Mouse (Mus musculus) liver, adult 2 months (tissue): ENCODE data around the gene Lexm. TPM values are rescaled to one million over a fixed set of nuclear protein-coding genes. Genes with fewer than 3 reads are reported as not detected.

Experiments
- DNase-seq: peaks from one replicate; pipeline ENCODE4 v3.0.0-alpha.2; 2011; ENCODE audit warnings: low read depth, low spot score; ENCODE audit errors: extremely low read depth
- H3K27ac ChIP-seq: fragments of 200-500 bp; replicated peaks from 2 replicates; pipeline ENCODE4 v1.5.1; 2012; ENCODE audit warnings: low read depth, mild to moderate bottlenecking, control low read depth, inconsistent platforms, low read length; ENCODE audit not compliant: insufficient read depth
- H3K27me3 ChIP-seq: fragments of 200-500 bp; 2 replicates; pipeline ENCODE4 v1.6.1; 2012; ENCODE audit warnings: mild to moderate bottlenecking, moderate library complexity, low read length, inconsistent platforms; ENCODE audit not compliant: control insufficient read depth, insufficient read depth
- H3K36me3 ChIP-seq: fragments of 200-500 bp; 2 replicates; pipeline ENCODE4 v1.6.1; 2012; ENCODE audit warnings: low read length, inconsistent platforms; ENCODE audit not compliant: control insufficient read depth, insufficient read depth
- H3K4me1 ChIP-seq: fragments of 200-500 bp; 2 replicates; pipeline ENCODE4 v1.6.1; 2011; ENCODE audit warnings: low read length; ENCODE audit not compliant: control insufficient read depth, insufficient read depth
- H3K4me3 ChIP-seq: fragments of 200-500 bp; 2 replicates; pipeline ENCODE4 v1.5.1; 2011; ENCODE audit warnings: low read depth, mild to moderate bottlenecking, control low read depth, low read length, moderate library complexity; ENCODE audit not compliant: insufficient read depth
- H3K79me2 ChIP-seq: fragments of 200-500 bp; 2 replicates; pipeline ENCODE4 v1.6.1; 2012; ENCODE audit warnings: inconsistent platforms, mild to moderate bottlenecking, low read length, moderate library complexity; ENCODE audit not compliant: control insufficient read depth, insufficient read depth
- H3K9ac ChIP-seq: fragments of 200-500 bp; 2 replicates; pipeline ENCODE4 v1.6.1; 2012; ENCODE audit warnings: low read depth, mild to moderate bottlenecking, control low read depth, inconsistent platforms, low read length
- CTCF ChIP-seq: fragments of 200-500 bp; IDR thresholded peaks from 2 replicates; pipeline ENCODE4 v1.5.1; 2011; ENCODE audit warnings: low read depth, low read length, control low read depth
- POLR2A ChIP-seq: fragments of 200-500 bp; IDR thresholded peaks from 2 replicates; pipeline ENCODE4 v1.6.1; 2011; ENCODE audit warnings: low read length, control low read depth; ENCODE audit not compliant: insufficient read depth; ENCODE audit errors: extremely low read depth
- WGBS: fragments of 180-500 bp; shearing (Covaris S2); methylation state at CpG from one replicate; pipeline ENCODE4 v1.1.7; 2018; 5-methylcytosine and 5-hydroxymethylcytosine counted together
- polyA plus RNA-seq: library from polyadenylated mRNA; depleted of rRNA; stranded (reverse); fragments of >200 nt; gene quantifications from 2 replicates; pipeline ENCODE4 v1.2.3, GENCODE M21; 2012
- total RNA-seq: library from RNA; depleted of rRNA; stranded (reverse); fragments of >200 nt; gene quantifications from 2 replicates; pipeline ENCODE4 v1.2.3, GENCODE M21; 2014

Lexm gene
- total and polyA plus RNA-seq, 2 experiments: not detected

- no peaks in the 10 kb centered on the region for H3K4me1 ChIP-seq
- no peaks in the 10 kb centered on the region for H3K27me3 ChIP-seq
- H3K4me3 ChIP-seq: no peak overlapping the region
- H3K27ac ChIP-seq: no peak overlapping the region
- H3K36me3 ChIP-seq: no peaks in the 10 kb centered on the region
- no peaks in the 10 kb centered on the region for H3K79me2 ChIP-seq
- TF ChIP-seq CTCF (no peak), POLR2A (no peak)
- no peak overlapping the region for H3K9ac ChIP-seq
- WGBS: 65% methylated on average over 6 of the region's 6 CpGs
- no peak for DNase-seq
Measured at GRCm38 (mm10) chr4:106644218-106644610, 27.2 kb upstream of the Lexm start.

GRCm38 (mm10) chr4:106643483-106644217 lies 26.6 kb upstream of the Lexm start:
- Histone ChIP-seq H3K27ac (no peak overlapping the region), H3K36me3 (no peaks in the 10 kb centered on the region), H3K27me3 (no peaks in the 10 kb centered on the region), H3K4me3 (no peak overlapping the region), H3K4me1 (no peaks in the 10 kb centered on the region), H3K79me2 (no peaks in the 10 kb centered on the region), H3K9ac (no peak overlapping the region)
- 26% methylated on average over 8 of the region's 8 CpGs for WGBS
- no peak for TF ChIP-seq CTCF
- no peak for TF ChIP-seq POLR2A
- no peak for DNase-seq

GRCm38 (mm10) chr4:106634086-106634479 lies 17.0 kb upstream of the Lexm start:
- no peak overlapping the region for H3K4me3 ChIP-seq
- TF ChIP-seq CTCF: no peak
- TF ChIP-seq POLR2A: no peak
- no peak overlapping the region for H3K9ac ChIP-seq
- WGBS: 64% methylated on average over 9 of the region's 9 CpGs
- no peaks in the 10 kb centered on the region for H3K79me2 ChIP-seq
- no peaks in the 10 kb centered on the region for H3K36me3 ChIP-seq
- no peaks in the 10 kb centered on the region for H3K4me1 ChIP-seq
- no peak overlapping the region for H3K27ac ChIP-seq
- no peak for DNase-seq
- no peaks in the 10 kb centered on the region for H3K27me3 ChIP-seq

- Histone ChIP-seq H3K9ac (no peak overlapping the region), H3K27ac (no peak overlapping the region), H3K4me3 (no peak overlapping the region), H3K4me1 (no peaks in the 10 kb centered on the region), H3K36me3 (no peaks in the 10 kb centered on the region), H3K27me3 (no peaks in the 10 kb centered on the region), H3K79me2 (no peaks in the 10 kb centered on the region)
- 58% methylated on average over 8 of the region's 8 CpGs for WGBS
- DNase-seq: no peak
- TF ChIP-seq POLR2A: no peak
- TF ChIP-seq CTCF: no peak
Measured at GRCm38 (mm10) chr4:106633281-106634085, 16.4 kb upstream of the Lexm start.

GRCm38 (mm10) chr4:106632313-106632712 lies 15.3 kb upstream of the Lexm start:
- Histone ChIP-seq H3K27me3 (no peaks in the 10 kb centered on the region), H3K4me1 (no peaks in the 10 kb centered on the region), H3K36me3 (no peaks in the 10 kb centered on the region), H3K4me3 (no peak overlapping the region), H3K79me2 (no peaks in the 10 kb centered on the region), H3K27ac (no peak overlapping the region), H3K9ac (no peak overlapping the region)
- no peak for TF ChIP-seq CTCF
- no peak for TF ChIP-seq POLR2A
- 78% methylated on average over 1 of the region's 3 CpGs for WGBS
- DNase-seq: no peak
